Mouse (Mus musculus): ENCODE measurements around the gene Tpk1. TPM values are rescaled to one million over a fixed set of nuclear protein-coding genes. Genes with fewer than 3 reads are reported as not detected.

Gene Tpk1
- polyA plus RNA-seq, 1 experiment from 2014 or later, result 8.2 TPM

GRCm38 (mm10) chr6:43420358-43420979 lies 245.6 kb downstream of the Tpk1 start:
- no peak overlapping the region for H3K27ac ChIP-seq (replicated peaks; ENCODE audit: low read depth, low read length)
- WGBS, result 57% methylated on average over 7 of the region's 7 CpGs
- DNase-seq (ENCODE audit: low spot score) (peak; percentile 25), ATAC-seq (ENCODE audit: low read depth) (no peak)
- H3K4me1 ChIP-seq (ENCODE audit: control insufficient read depth, insufficient read depth, low read length), result no peaks in the 10 kb centered on the region
- H3K4me3 ChIP-seq (ENCODE audit: low read depth, low read length), result no peak overlapping the region
- no peaks in the 10 kb centered on the region for H3K27me3 ChIP-seq (replicated peaks; ENCODE audit: control insufficient read depth, insufficient read depth, low read length)
- no peaks in the 10 kb centered on the region for H3K36me3 ChIP-seq (ENCODE audit: control insufficient read depth, insufficient read depth, low read length)
- H3K9ac ChIP-seq (ENCODE audit: low read depth, low read length), result no peak overlapping the region
- no peak overlapping the region for H3K4me2 ChIP-seq (ENCODE audit: low read depth, low read length)
- H3K9me3 ChIP-seq (ENCODE audit: control insufficient read depth, low read length), result no peaks in the 10 kb centered on the region

GRCm38 (mm10) chr6:43408949-43409348 lies 257.1 kb downstream of the Tpk1 start:
- 80% methylated on average over 1 of the region's 1 CpGs for WGBS
- H3K27me3 ChIP-seq (replicated peaks; ENCODE audit: control insufficient read depth, insufficient read depth, low read length), result no peaks in the 10 kb centered on the region
- H3K4me1 ChIP-seq (ENCODE audit: control insufficient read depth, insufficient read depth, low read length), result no peaks in the 10 kb centered on the region
- ATAC-seq (ENCODE audit: low read depth) (no peak), DNase-seq (ENCODE audit: low spot score) (no peak)
- no peak overlapping the region for H3K4me3 ChIP-seq (ENCODE audit: low read depth, low read length)
- H3K9ac ChIP-seq (ENCODE audit: low read depth, low read length), result no peak overlapping the region
- H3K4me2 ChIP-seq (ENCODE audit: low read depth, low read length), result no peak overlapping the region
- no peaks in the 10 kb centered on the region for H3K9me3 ChIP-seq (ENCODE audit: control insufficient read depth, low read length)
- H3K27ac ChIP-seq (replicated peaks; ENCODE audit: low read depth, low read length), result no peak overlapping the region
- H3K36me3 ChIP-seq (ENCODE audit: control insufficient read depth, insufficient read depth, low read length), result no peaks in the 10 kb centered on the region

- H3K9ac ChIP-seq (ENCODE audit: low read depth, low read length), result no peak overlapping the region
- no peak overlapping the region for H3K4me2 ChIP-seq (ENCODE audit: low read depth, low read length)
- H3K4me1 ChIP-seq (ENCODE audit: control insufficient read depth, insufficient read depth, low read length), result no peaks in the 10 kb centered on the region
- H3K27ac ChIP-seq (replicated peaks; ENCODE audit: low read depth, low read length), result no peak overlapping the region
- DNase-seq (ENCODE audit: low spot score), result no peak
- no peak for ATAC-seq (ENCODE audit: low read depth)
- no peaks in the 10 kb centered on the region for H3K27me3 ChIP-seq (replicated peaks; ENCODE audit: control insufficient read depth, insufficient read depth, low read length)
- no peak overlapping the region for H3K4me3 ChIP-seq (ENCODE audit: low read depth, low read length)
- WGBS, result 81% methylated on average over 3 of the region's 3 CpGs
- H3K9me3 ChIP-seq (ENCODE audit: control insufficient read depth, low read length), result no peaks in the 10 kb centered on the region
- no peaks in the 10 kb centered on the region for H3K36me3 ChIP-seq (ENCODE audit: control insufficient read depth, insufficient read depth, low read length)
Measured at GRCm38 (mm10) chr6:43403076-43403475, 263.0 kb downstream of the Tpk1 start.

GRCm38 (mm10) chr6:43402219-43402997 lies 263.7 kb downstream of the Tpk1 start:
- ATAC-seq (ENCODE audit: low read depth), result no peak
- Histone ChIP-seq H3K4me2 (ENCODE audit: low read depth, low read length) (no peak overlapping the region), H3K27me3 (replicated peaks; ENCODE audit: control insufficient read depth, insufficient read depth, low read length) (no peaks in the 10 kb centered on the region), H3K4me1 (ENCODE audit: control insufficient read depth, insufficient read depth, low read length) (no peaks in the 10 kb centered on the region), H3K36me3 (ENCODE audit: control insufficient read depth, insufficient read depth, low read length) (no peaks in the 10 kb centered on the region), H3K9ac (ENCODE audit: low read depth, low read length) (no peak overlapping the region), H3K9me3 (ENCODE audit: control insufficient read depth, low read length) (no peaks in the 10 kb centered on the region), H3K4me3 (ENCODE audit: low read depth, low read length) (no peak overlapping the region), H3K27ac (replicated peaks; ENCODE audit: low read depth, low read length) (no peak overlapping the region)
- WGBS, result 77% methylated on average over 6 of the region's 6 CpGs
- no peak for DNase-seq (ENCODE audit: low spot score)

- H3K9me3 ChIP-seq (ENCODE audit: control insufficient read depth, low read length), result no peaks in the 10 kb centered on the region
- no peak overlapping the region for H3K27ac ChIP-seq (replicated peaks; ENCODE audit: low read depth, low read length)
- DNase-seq (ENCODE audit: low spot score) (no peak), ATAC-seq (ENCODE audit: low read depth) (no peak)
- WGBS, result 79% methylated on average over 1 of the region's 1 CpGs
- no peaks in the 10 kb centered on the region for H3K4me1 ChIP-seq (ENCODE audit: control insufficient read depth, insufficient read depth, low read length)
- H3K4me2 ChIP-seq (ENCODE audit: low read depth, low read length), result no peak overlapping the region
- no peaks in the 10 kb centered on the region for H3K36me3 ChIP-seq (ENCODE audit: control insufficient read depth, insufficient read depth, low read length)
- H3K9ac ChIP-seq (ENCODE audit: low read depth, low read length), result no peak overlapping the region
- no peak overlapping the region for H3K4me3 ChIP-seq (ENCODE audit: low read depth, low read length)
- H3K27me3 ChIP-seq (replicated peaks; ENCODE audit: control insufficient read depth, insufficient read depth, low read length), result no peaks in the 10 kb centered on the region
Measured at GRCm38 (mm10) chr6:43396426-43396825, 269.7 kb downstream of the Tpk1 start.

- H3K4me3 ChIP-seq (ENCODE audit: low read depth, low read length), result no peak overlapping the region
- 67% methylated on average over 2 of the region's 2 CpGs for WGBS
- no peaks in the 10 kb centered on the region for H3K27me3 ChIP-seq (replicated peaks; ENCODE audit: control insufficient read depth, insufficient read depth, low read length)
- H3K36me3 ChIP-seq (ENCODE audit: control insufficient read depth, insufficient read depth, low read length), result no peaks in the 10 kb centered on the region
- no peaks in the 10 kb centered on the region for H3K9me3 ChIP-seq (ENCODE audit: control insufficient read depth, low read length)
- H3K4me1 ChIP-seq (ENCODE audit: control insufficient read depth, insufficient read depth, low read length), result no peaks in the 10 kb centered on the region
- H3K4me2 ChIP-seq (ENCODE audit: low read depth, low read length), result no peak overlapping the region
- ATAC-seq (ENCODE audit: low read depth), result no peak
- DNase-seq (ENCODE audit: low spot score), result peak; percentile 63
- no peak overlapping the region for H3K9ac ChIP-seq (ENCODE audit: low read depth, low read length)
- no peak overlapping the region for H3K27ac ChIP-seq (replicated peaks; ENCODE audit: low read depth, low read length)
Measured at GRCm38 (mm10) chr6:43395538-43395937, 270.5 kb downstream of the Tpk1 start.

- Histone ChIP-seq H3K27me3 (replicated peaks; ENCODE audit: control insufficient read depth, insufficient read depth, low read length) (no peaks in the 10 kb centered on the region), H3K4me3 (ENCODE audit: low read depth, low read length) (no peak overlapping the region), H3K4me2 (ENCODE audit: low read depth, low read length) (no peak overlapping the region), H3K36me3 (ENCODE audit: control insufficient read depth, insufficient read depth, low read length) (no peaks in the 10 kb centered on the region), H3K27ac (replicated peaks; ENCODE audit: low read depth, low read length) (no peak overlapping the region), H3K4me1 (ENCODE audit: control insufficient read depth, insufficient read depth, low read length) (no peaks in the 10 kb centered on the region), H3K9ac (ENCODE audit: low read depth, low read length) (no peak overlapping the region), H3K9me3 (ENCODE audit: control insufficient read depth, low read length) (no peaks in the 10 kb centered on the region)
- peak; percentile 19 for DNase-seq (ENCODE audit: low spot score)
- 39% methylated on average over 1 of the region's 1 CpGs for WGBS
- no peak for ATAC-seq (ENCODE audit: low read depth)
Measured at GRCm38 (mm10) chr6:43391358-43391757, 274.7 kb downstream of the Tpk1 start.

GRCm38 (mm10) chr6:43387273-43387672 lies 278.8 kb downstream of the Tpk1 start:
- no peak overlapping the region for H3K9ac ChIP-seq (ENCODE audit: low read depth, low read length)
- no peaks in the 10 kb centered on the region for H3K9me3 ChIP-seq (ENCODE audit: control insufficient read depth, low read length)
- no peaks in the 10 kb centered on the region for H3K27me3 ChIP-seq (replicated peaks; ENCODE audit: control insufficient read depth, insufficient read depth, low read length)
- H3K4me1 ChIP-seq (ENCODE audit: control insufficient read depth, insufficient read depth, low read length), result no peaks in the 10 kb centered on the region
- DNase-seq (ENCODE audit: low spot score) (peak; percentile 81), ATAC-seq (ENCODE audit: low read depth) (peak; percentile 75; the same call in 1 of the 2 replicates)
- no peaks in the 10 kb centered on the region for H3K36me3 ChIP-seq (ENCODE audit: control insufficient read depth, insufficient read depth, low read length)
- 19% methylated on average over 1 of the region's 1 CpGs for WGBS
- H3K4me3 ChIP-seq (ENCODE audit: low read depth, low read length), result no peak overlapping the region
- H3K4me2 ChIP-seq (ENCODE audit: low read depth, low read length), result no peak overlapping the region
- no peak overlapping the region for H3K27ac ChIP-seq (replicated peaks; ENCODE audit: low read depth, low read length)

- Histone ChIP-seq H3K4me3 (ENCODE audit: low read depth, low read length) (no peak overlapping the region), H3K36me3 (ENCODE audit: control insufficient read depth, insufficient read depth, low read length) (no peaks in the 10 kb centered on the region), H3K9me3 (ENCODE audit: control insufficient read depth, low read length) (no peaks in the 10 kb centered on the region), H3K4me1 (ENCODE audit: control insufficient read depth, insufficient read depth, low read length) (no peaks in the 10 kb centered on the region), H3K27me3 (replicated peaks; ENCODE audit: control insufficient read depth, insufficient read depth, low read length) (no peaks in the 10 kb centered on the region), H3K9ac (ENCODE audit: low read depth, low read length) (no peak overlapping the region), H3K27ac (replicated peaks; ENCODE audit: low read depth, low read length) (no peak overlapping the region), H3K4me2 (ENCODE audit: low read depth, low read length) (no peak overlapping the region)
- WGBS, result 49% methylated on average over 3 of the region's 3 CpGs
- DNase-seq (ENCODE audit: low spot score), result no peak
- ATAC-seq (ENCODE audit: low read depth), result no peak
Measured at GRCm38 (mm10) chr6:43384841-43385240, 281.2 kb downstream of the Tpk1 start.
